Mouse (Mus musculus) urinary bladder, postnatal 36 days (tissue): Measurements from ENCODE around the gene Plxnb1.
A peak's percentile ranks its signal among the peaks of the same experiment; 100 is the strongest.

Source experiments
- DNase-seq, 2 experiments: peaks; one replicate each; pipeline ENCODE4 v3.0.0; 2022; ENCODE audit warnings: low spot score in 2 of 2, mixed read lengths in 1 of 2

The Plxnb1 gene

GRCm38 (mm10) chr9:109102541-109102940, 7.4 kb downstream of the Plxnb1 start:
- DNase-seq: no peak

- no peak for DNase-seq
Measured at GRCm38 (mm10) chr9:109103250-109103649, 8.1 kb downstream of the Plxnb1 start.

GRCm38 (mm10) chr9:109104083-109104482, 8.9 kb downstream of the Plxnb1 start:
- DNase-seq: no peak

- DNase-seq: no peak
Measured at GRCm38 (mm10) chr9:109105011-109105410, 9.8 kb downstream of the Plxnb1 start.

GRCm38 (mm10) chr9:109105648-109106047, 10.5 kb downstream of the Plxnb1 start:
- no peak for DNase-seq

- no peak for DNase-seq
Measured at GRCm38 (mm10) chr9:109107341-109107740, 12.2 kb downstream of the Plxnb1 start.

GRCm38 (mm10) chr9:109110240-109110639, 15.1 kb downstream of the Plxnb1 start:
- no peak for DNase-seq

GRCm38 (mm10) chr9:109111101-109111500, 15.9 kb downstream of the Plxnb1 start:
- no peak for DNase-seq

- no peak for DNase-seq
Measured at GRCm38 (mm10) chr9:109111591-109111990, 16.4 kb downstream of the Plxnb1 start.

GRCm38 (mm10) chr9:109113331-109113730, 18.1 kb downstream of the Plxnb1 start:
- peak in 1 of 2 experiments; percentile 0 for DNase-seq

- DNase-seq: peak in 1 of 2 experiments; percentile 0
Measured at GRCm38 (mm10) chr9:109114276-109114675, 19.1 kb downstream of the Plxnb1 start.

- DNase-seq: no peak
Measured at GRCm38 (mm10) chr9:109114871-109115270, 19.7 kb downstream of the Plxnb1 start.

GRCm38 (mm10) chr9:109116205-109116604, 21.0 kb downstream of the Plxnb1 start:
- no peak for DNase-seq

- no peak for DNase-seq
Measured at GRCm38 (mm10) chr9:109118106-109118505, 22.9 kb downstream of the Plxnb1 start.

GRCm38 (mm10) chr9:109119571-109119970, 24.4 kb downstream of the Plxnb1 start:
- DNase-seq: no peak

GRCm38 (mm10) chr9:109120956-109121355, 25.8 kb downstream of the Plxnb1 start:
- no peak for DNase-seq

GRCm38 (mm10) chr9:109122553-109123085, 27.4 kb downstream of the Plxnb1 start:
- DNase-seq: no peak

- no peak for DNase-seq
Measured at GRCm38 (mm10) chr9:109123266-109123665, 28.1 kb downstream of the Plxnb1 start.

GRCm38 (mm10) chr9:109124164-109124563, 29.0 kb downstream of the Plxnb1 start:
- DNase-seq: no peak

- no peak for DNase-seq
Measured at GRCm38 (mm10) chr9:109125043-109125442, 29.9 kb downstream of the Plxnb1 start.

GRCm38 (mm10) chr9:109125481-109125880, 30.3 kb downstream of the Plxnb1 start:
- no peak for DNase-seq

- no peak for DNase-seq
Measured at GRCm38 (mm10) chr9:109127076-109127475, 31.9 kb downstream of the Plxnb1 start.

- DNase-seq: no peak
Measured at GRCm38 (mm10) chr9:109128211-109128610, 33.0 kb downstream of the Plxnb1 start.

- DNase-seq: no peak
Measured at GRCm38 (mm10) chr9:109130076-109130475, 34.9 kb downstream of the Plxnb1 start.
